Mouse (Mus musculus): ENCODE data around the gene Tnfsf9.

- TF ChIP-seq GATA1 (IDR thresholded peaks at IDR 0.05; ENCODE audit: borderline replicate concordance, low read length) (no peak), FLI1 (IDR thresholded peaks at IDR 0.05; ENCODE audit: low read length) (no peak)
Observed at GRCm38 (mm10) chr17:57081234-57081842, 23.8 kb upstream of the Tnfsf9 start.

Data from megakaryocyte, embryonic 14.5 days (primary cell).